Mouse (Mus musculus): Measurements from ENCODE around the gene Tmem14a.
"Not testable (repeated sequence)": the region's sequence is repeated elsewhere in the genome, so short reads cannot be mapped to it uniquely, and the experiment has no call there.

Tmem14a gene

DNA sequence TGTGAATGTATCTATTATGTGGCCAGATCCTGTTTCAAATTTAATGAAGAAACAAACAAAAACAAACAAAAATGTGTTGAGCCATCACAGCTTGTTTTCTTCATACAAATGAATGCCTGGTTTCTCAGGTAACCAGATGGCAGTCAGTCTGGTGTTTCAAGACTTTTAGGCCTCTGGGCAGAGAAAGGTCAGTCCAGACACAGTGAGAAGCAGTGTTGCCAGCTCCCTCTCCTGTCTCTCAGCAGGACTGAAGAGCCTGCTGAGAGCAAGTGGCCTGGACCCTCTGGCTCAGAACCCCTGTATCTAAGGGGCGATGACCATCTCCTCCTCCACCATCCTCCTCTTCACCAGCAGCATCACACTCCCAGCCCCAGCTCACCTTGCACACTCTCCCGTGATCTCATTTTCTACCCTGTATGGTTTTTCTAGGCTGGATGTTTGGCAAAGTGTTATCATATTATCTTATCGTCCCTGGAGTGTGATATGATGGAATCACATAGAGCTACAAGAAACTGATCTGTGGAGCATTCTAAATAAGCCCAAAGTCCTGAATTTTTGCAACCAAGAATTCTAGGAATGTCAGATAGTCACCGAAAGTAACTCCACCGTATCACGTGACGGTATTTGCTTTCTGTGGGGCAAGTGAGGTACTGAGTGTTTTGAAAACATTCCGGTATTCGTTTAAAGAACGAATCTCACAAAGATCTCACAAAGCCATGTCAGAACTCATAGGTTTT lies 34.4 kb downstream of the Tmem14a start:
- no peak for DNase-seq (ENCODE audit: low spot score)

- DNase-seq (ENCODE audit: low spot score) = no peak
Measured at GRCm38 (mm10) chr1:21253303-21253650, 34.9 kb downstream of the Tmem14a start.

GRCm38 (mm10) chr1:21253856-21254255 lies 35.5 kb downstream of the Tmem14a start:
- DNase-seq (ENCODE audit: low spot score) = no peak

DNA sequence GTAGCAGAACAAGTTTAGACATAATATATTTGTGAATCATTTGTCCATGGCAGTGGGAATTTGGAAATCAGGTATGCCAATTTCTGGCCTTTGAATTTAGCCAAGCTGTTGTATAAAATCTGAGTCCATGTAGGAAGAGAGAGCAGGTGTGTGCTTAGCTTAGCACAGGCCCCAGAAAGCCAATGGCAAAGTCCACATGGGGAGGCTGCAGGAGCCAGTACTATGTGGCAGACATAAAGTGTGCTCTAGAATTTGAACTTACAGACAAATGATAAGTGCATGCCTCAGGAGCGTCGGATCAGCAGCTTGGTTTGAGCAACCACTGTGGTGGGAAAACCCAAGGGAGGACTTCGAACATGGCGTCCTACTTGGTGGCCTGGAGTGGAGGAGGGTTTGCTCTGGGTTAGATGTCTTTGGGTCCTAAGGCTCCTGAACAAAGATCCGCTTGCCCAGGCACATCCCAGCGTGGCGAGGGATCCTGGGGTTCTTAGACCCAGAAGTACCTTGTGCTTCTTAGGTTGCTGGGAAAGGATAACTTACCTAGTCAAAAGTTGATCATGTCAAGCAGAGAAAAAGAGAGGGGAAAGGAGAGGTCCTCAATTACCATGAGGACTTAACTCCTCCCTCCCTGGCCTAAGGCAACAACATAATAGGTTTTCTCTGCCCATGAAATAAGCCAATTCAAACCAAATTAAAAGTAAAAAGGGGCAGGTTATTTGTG lies 37.4 kb downstream of the Tmem14a start:
- no peak for DNase-seq (ENCODE audit: low spot score)

DNA sequence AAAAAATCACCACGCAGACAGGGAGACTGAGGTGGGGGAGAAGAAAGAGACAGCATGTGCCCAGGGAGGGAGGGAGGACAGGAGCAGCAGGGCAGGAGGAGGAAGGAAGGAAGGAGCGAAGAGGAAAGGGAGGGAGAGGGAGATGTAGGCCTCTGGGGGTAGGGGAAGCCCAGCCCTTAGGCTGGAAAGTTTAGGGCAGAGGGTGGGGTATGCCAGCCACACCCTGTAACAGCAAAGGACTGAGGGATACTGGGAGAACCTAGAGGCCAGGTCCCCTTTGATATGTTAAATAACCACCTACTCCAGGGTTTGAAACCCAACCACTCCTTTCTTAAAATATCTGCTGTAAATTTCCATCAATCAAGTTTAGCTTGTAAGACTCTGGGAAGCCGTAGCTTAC lies 38.0 kb downstream of the Tmem14a start:
- no peak for DNase-seq (ENCODE audit: low spot score)

DNA sequence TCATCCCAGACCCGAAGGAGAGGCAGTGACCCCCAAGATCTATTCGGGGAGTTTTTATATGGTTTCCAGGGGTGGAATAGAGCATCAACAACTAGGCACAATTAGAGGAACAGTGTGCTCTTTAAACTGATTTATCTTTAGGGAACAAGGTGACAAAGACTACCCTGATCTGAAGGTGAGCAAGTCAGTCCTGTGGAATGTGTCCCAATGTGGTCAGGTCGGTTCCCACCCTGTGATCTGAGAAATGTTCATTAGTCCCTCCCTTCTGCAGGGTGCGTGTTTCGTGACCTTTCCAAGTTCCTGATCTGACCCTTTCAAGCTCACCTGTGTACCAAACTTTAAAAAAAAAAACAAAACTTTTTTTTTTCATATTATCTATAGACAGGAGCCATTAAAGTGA lies 38.5 kb downstream of the Tmem14a start:
- no peak for DNase-seq (ENCODE audit: low spot score)

DNA sequence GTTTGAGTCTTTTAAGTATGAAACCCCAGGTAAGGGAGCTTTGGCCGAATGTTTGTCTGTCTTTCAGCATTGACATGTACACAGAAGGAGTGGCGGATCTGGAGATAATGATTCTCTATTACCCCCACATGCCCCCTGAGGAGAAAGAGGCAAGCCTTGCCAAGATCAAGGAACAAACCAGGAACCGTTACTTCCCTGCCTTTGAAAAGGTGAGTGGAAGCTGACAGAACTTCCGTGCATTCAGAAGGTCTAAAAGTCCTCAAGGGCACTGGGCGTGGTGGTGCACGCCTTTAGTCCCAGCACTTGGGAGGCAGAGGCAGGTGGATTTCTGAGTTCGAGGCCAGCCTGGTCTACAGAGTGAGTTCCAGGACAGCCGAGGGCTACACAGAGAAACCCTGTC lies 41.6 kb downstream of the Tmem14a start:
- DNase-seq (ENCODE audit: low spot score) = not testable (repeated sequence)

DNA sequence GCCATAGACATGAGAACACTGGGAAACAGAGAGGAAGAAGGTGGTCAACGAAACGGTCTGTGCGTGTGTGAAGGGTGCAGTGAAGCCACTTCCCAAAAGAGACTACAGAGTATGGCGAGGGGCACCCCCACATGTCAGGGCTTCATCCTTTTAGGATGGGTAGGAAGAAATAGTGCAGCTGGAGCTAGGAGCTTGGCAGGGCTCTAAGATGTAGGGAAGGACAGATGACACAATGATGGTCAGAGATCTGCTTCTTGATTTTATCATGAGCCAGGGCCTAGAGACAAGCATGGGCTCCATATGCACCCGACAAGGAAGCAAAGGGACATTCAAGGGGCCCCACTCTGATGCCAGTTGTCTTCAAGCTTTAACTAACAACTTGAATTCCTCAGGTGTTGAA lies 44.0 kb downstream of the Tmem14a start:
- no peak for DNase-seq (ENCODE audit: low spot score)

DNA sequence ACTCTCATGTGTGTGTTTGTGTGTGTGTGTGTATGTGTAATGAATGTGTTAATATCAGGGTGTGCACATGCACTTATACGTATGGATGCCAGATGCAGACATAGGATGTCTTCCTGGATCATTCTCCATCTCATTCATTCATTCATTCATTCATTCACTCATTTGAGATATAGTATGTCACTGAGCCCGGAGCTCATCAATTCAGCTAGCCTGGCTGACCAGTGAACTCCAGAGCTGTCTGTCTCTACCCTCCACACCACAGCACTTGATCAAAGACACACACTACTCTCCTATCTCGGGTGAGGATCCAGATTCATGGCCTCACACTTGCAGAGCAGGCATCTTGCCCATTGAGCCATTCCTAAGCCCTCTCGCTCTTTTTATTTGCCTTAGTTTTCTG lies 45.6 kb downstream of the Tmem14a start:
- DNase-seq (ENCODE audit: low spot score) = no peak

DNA sequence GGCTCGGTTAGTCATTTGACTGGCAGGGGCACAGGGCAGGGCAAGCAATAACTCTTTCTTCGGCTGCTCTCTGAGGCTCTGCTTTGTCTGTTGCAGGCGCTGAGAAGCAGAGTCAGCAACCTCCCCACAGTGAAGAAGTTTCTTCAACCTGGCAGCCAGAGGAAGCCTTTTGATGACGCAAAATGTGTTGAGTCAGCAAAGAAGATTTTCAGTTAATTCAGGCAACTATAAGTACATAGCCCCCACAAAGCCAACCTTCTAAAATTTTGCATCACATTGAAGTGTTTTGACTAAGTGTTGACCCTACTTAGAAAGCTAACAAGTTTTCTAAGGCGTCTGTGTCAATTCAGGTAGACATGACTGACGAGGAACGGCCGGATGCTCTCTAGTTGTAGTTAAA lies 46.4 kb downstream of the Tmem14a start:
- no peak for DNase-seq (ENCODE audit: low spot score)

GRCm38 (mm10) chr1:21266766-21267165 lies 48.4 kb downstream of the Tmem14a start:
- no peak for DNase-seq (ENCODE audit: low spot score)

- not testable (repeated sequence) for DNase-seq (ENCODE audit: low spot score)
Measured at GRCm38 (mm10) chr1:21267466-21267865, 49.1 kb downstream of the Tmem14a start.

- DNase-seq (ENCODE audit: low spot score) = peak; percentile 55
Measured at GRCm38 (mm10) chr1:21271343-21272055, 53.1 kb downstream of the Tmem14a start.

- DNase-seq (ENCODE audit: low spot score) = no peak
Measured at GRCm38 (mm10) chr1:21272056-21272431, 53.7 kb downstream of the Tmem14a start.

- no peak for DNase-seq (ENCODE audit: low spot score)
Measured at GRCm38 (mm10) chr1:21273091-21273490, 54.7 kb downstream of the Tmem14a start.

GRCm38 (mm10) chr1:21274437-21275040 lies 56.2 kb downstream of the Tmem14a start:
- DNase-seq (ENCODE audit: low spot score) = no peak

DNA sequence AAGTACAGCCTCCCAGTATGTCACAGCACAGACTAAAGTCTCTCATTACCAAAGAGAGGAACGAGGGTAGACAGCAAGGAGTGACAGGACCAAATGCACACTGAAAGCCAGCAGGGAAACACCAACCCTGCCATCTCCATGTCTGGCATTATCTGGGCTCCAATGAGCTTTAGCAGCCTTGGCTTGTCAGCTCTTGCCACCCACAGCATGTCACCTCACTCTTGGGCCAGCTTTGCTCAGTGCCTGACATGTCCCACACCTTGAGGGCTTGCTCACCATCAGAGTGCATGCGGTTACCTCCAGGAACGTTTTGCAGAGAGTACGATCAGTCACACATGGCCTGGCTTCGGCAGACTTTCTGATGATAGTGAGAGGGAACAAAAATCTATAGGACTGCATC lies 57.0 kb downstream of the Tmem14a start:
- not testable (repeated sequence) for DNase-seq (ENCODE audit: low spot score)

DNA sequence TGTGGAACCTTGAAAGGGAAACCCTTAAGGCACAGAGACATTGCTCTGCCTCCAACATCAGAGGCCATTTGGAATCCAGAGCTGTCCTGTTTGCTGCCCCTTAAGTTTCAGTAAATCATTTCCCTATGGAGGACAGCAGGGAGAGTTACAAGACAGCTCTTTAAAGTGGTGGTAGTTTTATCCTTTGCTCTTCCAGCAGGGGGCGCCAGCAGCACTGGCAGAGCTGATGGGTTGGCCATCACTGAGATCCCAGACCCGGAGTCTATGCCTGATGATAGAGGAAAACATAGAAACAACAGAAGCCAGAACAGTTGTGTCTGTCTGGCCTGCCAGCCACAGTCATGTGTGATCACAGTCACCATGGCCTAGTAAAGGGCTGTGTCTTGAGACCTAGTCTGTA lies 57.8 kb downstream of the Tmem14a start:
- DNase-seq (ENCODE audit: low spot score) = not testable (repeated sequence)
